27 mouse cellular contexts compared by ENCODE assay signal in the genomic region with DNA sequence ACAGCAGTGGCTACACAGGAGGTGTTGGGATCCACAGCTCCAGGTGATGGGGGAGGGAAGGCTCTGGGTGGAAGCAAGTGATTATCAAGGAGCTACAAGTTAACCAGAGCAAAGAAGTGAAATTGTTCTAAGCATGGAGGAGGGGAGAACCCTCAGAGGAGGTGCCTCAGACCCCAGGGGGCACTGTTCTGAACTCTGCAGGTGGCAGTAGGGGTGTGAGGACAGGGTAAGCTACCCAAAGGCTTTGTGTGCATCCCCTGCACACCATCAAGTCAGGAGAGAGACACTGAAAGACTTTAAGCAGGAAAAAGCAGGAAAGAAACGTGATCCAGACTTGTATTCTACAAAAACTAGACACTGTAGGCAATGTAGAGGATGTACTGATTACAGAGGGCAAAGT. TPM values are rescaled to one million over a fixed set of nuclear protein-coding genes. Genes with fewer than 3 reads are reported as not detected.
A peak's percentile ranks its signal among the peaks of the same experiment; 100 is the strongest.
DNase-seq lines count a peak whose midpoint lies in the region; ATAC-seq and TF ChIP-seq lines count a peak whose summit lies in the region.
"Had no signal": no experiment of that assay in that cellular context is flagged by ENCODE, and none has a peak within 500 bp of the region (broad histone marks: within the 10 kb centered on the region; RNA-seq: fewer than 3 reads in every experiment).

No protein-coding gene starts in this region.

- peaks cover 5% of the 10 kb centered on the region; the same call in 1 of the 2 replicates for H3K4me1 ChIP-seq in heart, embryonic 16.5 days (ENCODE audit: control insufficient read depth, insufficient read depth, low read length)
- peaks cover 3% of the 10 kb centered on the region; the same call in 1 of the 2 replicates for H3K4me1 ChIP-seq in spleen, adult 2 months (ENCODE audit: control insufficient read depth, insufficient read depth, insufficient read length)
- H3K4me1 ChIP-seq in bone marrow, adult 2 months (ENCODE audit: control insufficient read depth, insufficient read depth, low read length), result peaks cover 9% of the 10 kb centered on the region; the same call in 1 of the 2 replicates
- H3K4me1 ChIP-seq: embryonic facial prominence, embryonic 15.5 days; forebrain, embryonic 15.5 days; hindbrain, embryonic 13.5 days; lung, embryonic 15.5 days had no signal

- H3K27me3 ChIP-seq in heart, embryonic 16.5 days (ENCODE audit: control insufficient read depth, insufficient read depth, low read length), result no peaks in the 10 kb centered on the region
- H3K27me3 ChIP-seq in spleen, adult 2 months (ENCODE audit: control insufficient read depth, insufficient read depth, low read length), result no peaks in the 10 kb centered on the region
- H3K27me3 ChIP-seq: embryonic facial prominence, embryonic 15.5 days; forebrain, embryonic 15.5 days; lung, embryonic 15.5 days had no signal

- no peak overlapping the region for H3K4me3 ChIP-seq in heart, embryonic 16.5 days (ENCODE audit: low read length)
- no peak overlapping the region for H3K4me3 ChIP-seq in spleen, adult 2 months (ENCODE audit: extremely low read depth, insufficient read depth, insufficient read length)
- H3K4me3 ChIP-seq in bone marrow, adult 2 months (replicated peaks; ENCODE audit: control insufficient read depth, low read depth, low read length), result no peak overlapping the region
- H3K4me3 ChIP-seq: embryonic facial prominence, embryonic 15.5 days; forebrain, embryonic 15.5 days; heart, embryonic 10.5 days; hindbrain, embryonic 13.5 days; lung, embryonic 15.5 days; myocyte had no signal

- no peaks in the 10 kb centered on the region for H3K9me3 ChIP-seq in heart, embryonic 16.5 days (replicated peaks; ENCODE audit: control insufficient read depth, low read length)
- H3K9me3 ChIP-seq: embryonic facial prominence, embryonic 15.5 days; forebrain, embryonic 15.5 days; heart, embryonic 10.5 days; hindbrain, embryonic 13.5 days; lung, embryonic 15.5 days had no signal

- H3K4me2 ChIP-seq in heart, embryonic 16.5 days (ENCODE audit: low read depth, low read length), result no peak overlapping the region
- H3K4me2 ChIP-seq: embryonic facial prominence, embryonic 15.5 days; forebrain, embryonic 15.5 days; hindbrain, embryonic 13.5 days; lung, embryonic 15.5 days had no signal

- DNase-seq in heart, postnatal 25 days (ENCODE audit: low spot score), result no peak
- DNase-seq in spleen, adult 2 months (ENCODE audit: low read depth in 1 of 2, low spot score in 2 of 2), result no peak
- DNase-seq in spleen, adult 18-20 months, result no peak
- peak; percentile 69 to 77 for DNase-seq in thymus, postnatal 36 days
- no peak for DNase-seq in adrenal gland, adult (ENCODE audit: inconsistent age in 2 of 2, low spot score in 1 of 2)
- DNase-seq: adrenal gland, postnatal 36 days; cerebellum, adult 11 months; cerebellum, adult 9-11 months; gastrocnemius, postnatal 25 days; heart, postnatal 10 days; kidney, adult 8-10 months; kidney, postnatal 25 days; lung, postnatal 4 days; right cerebral cortex, adult 18-20 months; right cerebral cortex, postnatal 4 days had no signal

- ATAC-seq in heart, embryonic 16.5 days (replicated peaks; ENCODE audit: extremely low read depth, insufficient read depth, low FRiP score), result 0 out of 2 replicates have a peak, but pooled peaks have one; percentile 33
- no peak for ATAC-seq in megakaryocyte-erythroid progenitor cell, adult 5-6 weeks (replicated peaks; ENCODE audit: low FRiP score, low TSS enrichment, poor library complexity, severe bottlenecking)
- ATAC-seq: forebrain, embryonic 15.5 days; inflammation-experienced regulatory T-cells, adult 6 months; midbrain, embryonic 16.5 days had no signal

- peak; percentile 17; the same call in 1 of the 2 replicates for TF ChIP-seq CTCF in spleen, adult 2 months (IDR thresholded peaks at IDR 0.05; ENCODE audit: extremely low read depth, insufficient read depth, insufficient read length, insufficient replicate concordance)
- TF ChIP-seq CTCF in bone marrow, adult 2 months (IDR thresholded peaks at IDR 0.05; ENCODE audit: control insufficient read depth, insufficient read depth, low read length), result peak; percentile 30; the same call in 1 of the 2 replicates

- H3K9ac ChIP-seq in heart, embryonic 16.5 days (ENCODE audit: low read length), result no peak overlapping the region
- H3K9ac ChIP-seq: embryonic facial prominence, embryonic 15.5 days; forebrain, embryonic 15.5 days; hindbrain, embryonic 13.5 days; liver, embryonic 14.5 days; lung, embryonic 15.5 days had no signal

- TF ChIP-seq POLR2A in spleen, adult 2 months (IDR thresholded peaks at IDR 0.05; ENCODE audit: low read depth, low read length), result no peak
- TF ChIP-seq POLR2A in bone marrow, adult 2 months (IDR thresholded peaks at IDR 0.05; ENCODE audit: borderline replicate concordance, control insufficient read depth, low read depth, low read length), result no peak

- no peak overlapping the region for H3K27ac ChIP-seq in heart, embryonic 16.5 days (ENCODE audit: low read length)
- no peak overlapping the region for H3K27ac ChIP-seq in spleen, adult 2 months (ENCODE audit: insufficient read depth, low read length)
- H3K27ac ChIP-seq in bone marrow, adult 2 months (ENCODE audit: control insufficient read depth, insufficient read depth, low read depth, low read length, poor library complexity), result no peak overlapping the region
- H3K27ac ChIP-seq: embryonic facial prominence, embryonic 15.5 days; forebrain, embryonic 15.5 days; heart, embryonic 10.5 days; hindbrain, embryonic 13.5 days; liver, embryonic 14.5 days; lung, embryonic 15.5 days had no signal

- no peaks in the 10 kb centered on the region for H3K36me3 ChIP-seq in heart, embryonic 16.5 days (ENCODE audit: control insufficient read depth, insufficient read depth)
- H3K36me3 ChIP-seq in spleen, adult 2 months (ENCODE audit: control insufficient read depth, insufficient read depth, low read length), result no peaks in the 10 kb centered on the region
- H3K36me3 ChIP-seq: embryonic facial prominence, embryonic 15.5 days; forebrain, embryonic 15.5 days; heart, embryonic 10.5 days; hindbrain, embryonic 13.5 days; lung, embryonic 15.5 days had no signal

- 52% methylated on average over 1 of the region's 1 CpGs for WGBS in heart, embryonic 16.5 days
- 55% methylated on average over 1 of the region's 1 CpGs for WGBS in spleen, adult 2 months
- WGBS in bone marrow, adult 2 months, result 60% methylated on average over 1 of the region's 1 CpGs

- intact Hi-C loops in heart, postnatal 25 days (cut with DNase I), result no loop called here

RNA-seq across cellular contexts. Expression of gene Ppp2r5a, which starts 1.2 kb away (rescaled TPM):
- polyA plus RNA-seq in heart, embryonic 16.5 days (2015; fragmentation: Nextera tagmentation; extraction: Ambion mirVana), result 22.8 and 27.2 TPM in 2 replicates
- 100 to 1,000 TPM; 103 to 110 TPM for total RNA-seq in heart, postnatal 25 days (2021)
- 49.2 and 65.2 TPM in 2 replicates for polyA plus RNA-seq in spleen, adult 2 months (2012; rRNA removed)
- 71.0 and 96.6 TPM in 2 replicates for polyA plus RNA-seq in bone marrow, adult 2 months (2011; ENCODE audit: insufficient read depth, insufficient read length, low replicate concordance, missing spikeins)
- 55.0 and 74.1 TPM in 2 replicates for total RNA-seq in megakaryocyte-erythroid progenitor cell, adult 5-6 weeks (2014; fragmentation: Nextera tagmentation)
- total RNA-seq in megakaryocyte-erythroid progenitor cell, adult 5-6 weeks (2017), result 61.8 and 97.2 TPM in 2 replicates

Comparison
In these comparisons a context has a peak if more than half of its experiments do, and no peak if none do; other contexts are left out.
1. DNase-seq: peak in thymus, postnatal 36 days (2 of 2); none in heart, postnatal 25 days (single experiment), spleen, adult 2 months (0 of 2), spleen, adult 18-20 months (0 of 2) and adrenal gland, adult (0 of 2).